Mouse (Mus musculus) MEL (cell line): ENCODE data around the gene Slc41a3.

ENCODE experiments used
- GATA1 ChIP-seq: IDR thresholded peaks from 2 replicates; pipeline ENCODE4 v1.6.1; 2011; ENCODE audit warnings: low read depth, low read length, improper control_type of control experiment
- MYC ChIP-seq: IDR thresholded peaks from 2 replicates; pipeline ENCODE4 v1.6.1; 2011; ENCODE audit warnings: low read depth, mild to moderate bottlenecking, low read length, improper control_type of control experiment, moderate library complexity
- NRF1 ChIP-seq: IDR thresholded peaks from 2 replicates; pipeline ENCODE4 v1.6.1; 2014; ENCODE audit warnings: low read depth, mild to moderate bottlenecking, inconsistent platforms, low read length, improper control_type of control experiment, moderate library complexity; ENCODE audit not compliant: poor library complexity, insufficient read depth, severe bottlenecking

DNA sequence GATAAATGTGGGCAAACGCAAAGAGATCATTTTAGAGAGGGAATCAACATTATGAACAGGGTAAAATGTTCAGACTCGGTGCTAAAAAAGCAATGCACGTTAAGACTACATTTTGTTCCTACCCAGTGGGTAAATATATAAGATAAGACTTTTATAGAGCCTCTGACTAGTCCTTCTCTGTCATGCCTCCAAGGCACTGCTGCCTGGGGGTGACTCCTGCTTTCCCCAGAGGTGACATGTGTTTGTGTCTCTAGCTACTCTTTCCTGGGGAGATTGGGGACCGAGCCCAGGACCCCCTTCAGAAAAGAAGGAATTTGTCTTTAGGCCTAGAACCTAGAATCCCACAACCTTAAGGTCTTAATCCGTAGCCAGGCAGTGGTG lies 18.9 kb downstream of the Slc41a3 start:
- TF ChIP-seq NRF1 (no peak), MYC (no peak), GATA1 (no peak; the same call in 1 of the 2 replicates)
